ENCODE assay signal across 17 mouse cellular contexts in the genomic region with DNA sequence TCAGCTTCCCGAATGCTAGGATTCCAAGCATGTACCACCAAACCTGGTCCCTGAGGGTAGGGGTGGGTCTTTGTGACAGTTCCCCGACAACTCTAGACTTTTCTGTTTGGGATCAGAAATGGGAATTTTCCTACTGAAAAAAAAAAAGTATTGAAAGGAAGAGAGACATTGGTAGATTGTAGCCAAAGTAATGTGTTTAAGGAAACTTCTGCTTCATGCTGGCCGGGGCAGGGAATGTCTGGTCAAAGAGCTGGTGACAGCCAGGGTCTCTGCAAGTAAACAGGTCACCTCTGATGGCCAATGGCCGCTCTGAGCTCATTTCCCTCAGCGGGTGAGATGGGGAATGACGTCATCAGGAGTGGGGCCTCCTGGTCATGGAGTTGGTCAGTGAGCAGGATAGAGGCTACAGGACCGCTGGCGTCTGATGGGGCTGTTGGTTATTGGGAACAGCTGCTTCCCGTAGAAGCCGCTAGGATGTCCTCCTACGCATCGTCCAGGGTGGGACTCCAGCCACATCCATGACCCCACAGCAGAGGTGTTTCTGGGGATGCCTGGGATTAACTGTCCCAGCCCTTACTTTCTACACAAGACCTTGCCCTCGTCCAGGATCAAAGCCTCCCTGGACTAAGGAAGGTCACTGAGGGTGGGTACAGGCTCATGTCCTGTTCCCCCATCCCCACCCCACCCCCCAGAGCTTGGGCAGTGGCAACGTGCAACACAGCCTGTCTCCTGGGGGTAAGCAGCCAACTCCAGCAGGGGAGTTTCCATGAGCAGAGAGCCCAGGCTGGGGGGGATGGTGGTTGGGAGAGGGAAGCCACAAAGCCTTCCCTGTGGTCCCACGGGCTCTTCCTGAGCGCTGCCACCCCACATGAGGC. TPM values are rescaled to one million over a fixed set of nuclear protein-coding genes. Genes with fewer than 3 reads are reported as not detected.
A peak's percentile ranks its signal among the peaks of the same experiment; 100 is the strongest.
DNase-seq lines count a peak whose midpoint lies in the region; ATAC-seq lines count a peak whose summit lies in the region.
"Had no signal": no experiment of that assay in that cellular context is flagged by ENCODE, and none has a peak within 500 bp of the region (broad histone marks: within the 10 kb centered on the region; RNA-seq: fewer than 3 reads in every experiment).

No protein-coding gene starts in this region.

- H3K27ac ChIP-seq in kidney, embryonic 16.5 days (ENCODE audit: low read length), result no peak overlapping the region; the same call in 1 of the 2 replicates
- H3K27ac ChIP-seq: hindbrain, embryonic 14.5 days; stomach, embryonic 15.5 days had no signal

- H3K36me3 ChIP-seq in kidney, embryonic 16.5 days (ENCODE audit: insufficient read depth, low read length), result no peaks in the 10 kb centered on the region
- H3K36me3 ChIP-seq: stomach, embryonic 15.5 days had no signal

- 39% methylated on average over 16 of the region's 16 CpGs for WGBS in kidney, embryonic 16.5 days

- peaks cover 22% of the 10 kb centered on the region for H3K4me1 ChIP-seq in kidney, embryonic 16.5 days (ENCODE audit: insufficient read depth, low read length)

- H3K9me3 ChIP-seq in kidney, embryonic 16.5 days (ENCODE audit: low read length), result no peaks in the 10 kb centered on the region
- H3K9me3 ChIP-seq: stomach, embryonic 15.5 days had no signal

- H3K27me3 ChIP-seq in kidney, embryonic 16.5 days (ENCODE audit: insufficient read depth, low read length), result no peaks in the 10 kb centered on the region
- H3K27me3 ChIP-seq: stomach, embryonic 15.5 days had no signal

- H3K4me3 ChIP-seq in kidney, embryonic 16.5 days (ENCODE audit: low read length), result no peak overlapping the region
- H3K4me3 ChIP-seq: stomach, embryonic 15.5 days had no signal

- intact Hi-C loops in heart, postnatal 36 days (cut with DNase I), result no loop called here

- no peak for DNase-seq in kidney, adult 9 months
- DNase-seq in gastrocnemius, postnatal 25 days, result peak; percentile 54
- DNase-seq in heart, adult 8-10 months (ENCODE audit: low spot score), result peak; percentile 35
- peak; percentile 35 to 46 for DNase-seq in heart, postnatal 36 days
- no peak for DNase-seq in cerebellum, adult 11-12 months
- no peak for DNase-seq in adrenal gland, postnatal 25 days
- DNase-seq in adrenal gland, postnatal 4 days (ENCODE audit: low spot score in 2 of 2), result no peak
- DNase-seq: cerebellum, adult 9-11 months; kidney, postnatal 36 days had no signal

- no peak overlapping the region for H3K4me2 ChIP-seq in kidney, embryonic 16.5 days (replicated peaks; ENCODE audit: low read depth, low read length)
- H3K4me2 ChIP-seq: hindbrain, embryonic 14.5 days; liver, embryonic 11.5 days; stomach, embryonic 15.5 days had no signal

- H3K9ac ChIP-seq in kidney, embryonic 16.5 days (replicated peaks; ENCODE audit: low read length), result no peak overlapping the region
- H3K9ac ChIP-seq: hindbrain, embryonic 14.5 days; stomach, embryonic 15.5 days had no signal

- peak; percentile 56; the same call in 1 of the 2 replicates for ATAC-seq in kidney, embryonic 16.5 days (ENCODE audit: low FRiP score, low TSS enrichment)
- ATAC-seq: activated CD4-positive, CD25-positive, alpha-beta regulatory T cell, adult 4 months; CD4-positive, CD25-positive, alpha-beta regulatory T cell, adult 4 months had no signal

RNA-seq across cellular contexts. Expression of gene Cilp, which starts 17.2 kb away (rescaled TPM):
- 0.76 and 0.82 TPM in 2 replicates for polyA plus RNA-seq in kidney, embryonic 16.5 days (2015; fragmentation: Nextera tagmentation; extraction: Ambion mirVana)
- total RNA-seq in gastrocnemius, postnatal 25 days (2021), result 100 to 1,000 TPM in 1 of 2 experiments, 10 to 100 TPM in 1; 28.8 to 105 TPM
- 1 to 10 TPM; 1.5 to 2.8 (median 2.4) TPM for total RNA-seq in heart, adult 8-10 months (2022)
- total RNA-seq in heart, postnatal 36 days (2021), result 1 to 10 TPM; 3.9 to 5.6 TPM
- total RNA-seq in adrenal gland, postnatal 25 days (2021), result 4.0 and 4.3 TPM in 2 replicates
- total RNA-seq in adrenal gland, postnatal 4 days (2021), result 1 to 10 TPM; 4.8 to 7.6 TPM
- total RNA-seq: megakaryocyte, adult 5-6 weeks; monocyte, adult 5-6 weeks had no signal
- polyA plus RNA-seq: activated CD4-positive, CD25-positive, alpha-beta regulatory T cell, adult 4 months; CD4-positive, CD25-positive, alpha-beta regulatory T cell, adult 4 months had no signal

RNA-seq across cellular contexts. Expression of gene Clpx, which starts 46.3 kb away (rescaled TPM):
- polyA plus RNA-seq in kidney, embryonic 16.5 days (2015; fragmentation: Nextera tagmentation; extraction: Ambion mirVana), result 54.5 and 56.7 TPM in 2 replicates
- 10 to 100 TPM; 44.9 to 60.0 TPM for total RNA-seq in gastrocnemius, postnatal 25 days (2021)
- total RNA-seq in heart, adult 8-10 months (2022), result 100 to 1,000 TPM in 2 of 4 experiments, 10 to 100 TPM in 2; 82.7 to 113 (median 100) TPM
- total RNA-seq in heart, postnatal 36 days (2021), result 100 to 1,000 TPM; 127 to 134 TPM
- total RNA-seq in adrenal gland, postnatal 25 days (2021), result 57.3 and 57.5 TPM in 2 replicates
- total RNA-seq in adrenal gland, postnatal 4 days (2021), result 10 to 100 TPM; 72.0 to 81.7 TPM

RNA-seq across cellular contexts. Expression of gene Parp16, which starts 52.6 kb away (rescaled TPM):
- 7.4 and 8.6 TPM in 2 replicates for polyA plus RNA-seq in kidney, embryonic 16.5 days (2015; fragmentation: Nextera tagmentation; extraction: Ambion mirVana)
- total RNA-seq in gastrocnemius, postnatal 25 days (2021), result 1 to 10 TPM; 3.8 to 5.3 TPM
- total RNA-seq in heart, adult 8-10 months (2022), result 1 to 10 TPM; 3.4 to 4.5 (median 3.7) TPM
- total RNA-seq in heart, postnatal 36 days (2021), result 1 to 10 TPM; 3.8 to 4.1 TPM
- total RNA-seq in adrenal gland, postnatal 25 days (2021), result 26.8 and 26.9 TPM in 2 replicates
- 10 to 100 TPM; 23.2 to 27.0 TPM for total RNA-seq in adrenal gland, postnatal 4 days (2021)

Comparison
In these comparisons a context has a peak if more than half of its experiments do, and no peak if none do; other contexts are left out.
1. DNase-seq: peak in gastrocnemius, postnatal 25 days (single experiment), heart, adult 8-10 months (single experiment) and heart, postnatal 36 days (2 of 2); none in kidney, adult 9 months (single experiment), cerebellum, adult 11-12 months (single experiment), adrenal gland, postnatal 25 days (single experiment) and adrenal gland, postnatal 4 days (0 of 2).